Mouse (Mus musculus) olfactory bulb, adult 2 months (tissue): ENCODE data around the gene Bmp7.

Source experiments
- CTCF ChIP-seq: fragments of 200-500 bp; IDR thresholded peaks from 2 replicates; pipeline ENCODE4 v1.5.1; 2012; ENCODE audit warnings: low read depth, mild to moderate bottlenecking, low read length, moderate library complexity; ENCODE audit not compliant: insufficient read depth
- POLR2A ChIP-seq: fragments of 200-500 bp; IDR thresholded peaks from 2 replicates; pipeline ENCODE4 v1.6.1; 2012; ENCODE audit warnings: mild to moderate bottlenecking, low read depth, low read length, moderate library complexity; ENCODE audit not compliant: insufficient read depth

- TF ChIP-seq CTCF (no peak), POLR2A (no peak)
Measured at GRCm38 (mm10) chr2:172940003-172940798, at the start of gene Bmp7.
